Mouse (Mus musculus): ENCODE measurements around the gene Trit1. TPM values are rescaled to one million over a fixed set of nuclear protein-coding genes. Genes with fewer than 3 reads are reported as not detected.
"Not testable (repeated sequence)": the region's sequence is repeated elsewhere in the genome, so short reads cannot be mapped to it uniquely, and the experiment has no call there.

The Trit1 gene
- total RNA-seq (2017) = 14.1 to 23.3 TPM (median 15.6 TPM) in 3 replicates

DNA sequence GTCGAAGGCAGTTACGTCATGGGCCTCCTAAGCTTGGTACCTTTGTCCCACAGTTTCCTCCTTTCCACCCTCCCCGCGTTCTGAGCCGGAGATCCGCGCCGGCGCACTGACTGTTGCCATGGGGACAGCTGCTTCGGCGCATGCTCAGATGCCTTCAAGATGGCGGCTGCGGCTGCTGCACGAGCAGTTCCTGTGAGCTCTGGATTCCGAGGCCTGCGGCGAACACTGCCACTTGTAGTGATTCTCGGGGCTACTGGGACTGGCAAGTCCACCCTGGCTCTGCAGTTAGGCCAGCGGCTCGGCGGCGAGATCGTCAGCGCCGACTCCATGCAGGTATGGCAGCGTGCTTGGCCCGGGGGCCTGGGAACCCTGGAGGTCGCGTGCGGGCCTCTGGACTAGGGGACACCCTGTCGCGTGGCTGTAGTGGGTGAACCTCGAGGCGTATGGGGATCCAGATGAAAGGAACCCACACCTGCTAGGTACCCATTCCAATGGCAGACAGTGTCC lies at the start of gene Trit1:
Trit1 (plus strand) TSS at position 147 of the 507 bp plus-strand sequence.
- ATAC-seq (replicated peaks; ENCODE audit: insufficient number of reproducible peaks, low FRiP score, low TSS enrichment, poor library complexity, severe bottlenecking) = peak; percentile 95

DNA sequence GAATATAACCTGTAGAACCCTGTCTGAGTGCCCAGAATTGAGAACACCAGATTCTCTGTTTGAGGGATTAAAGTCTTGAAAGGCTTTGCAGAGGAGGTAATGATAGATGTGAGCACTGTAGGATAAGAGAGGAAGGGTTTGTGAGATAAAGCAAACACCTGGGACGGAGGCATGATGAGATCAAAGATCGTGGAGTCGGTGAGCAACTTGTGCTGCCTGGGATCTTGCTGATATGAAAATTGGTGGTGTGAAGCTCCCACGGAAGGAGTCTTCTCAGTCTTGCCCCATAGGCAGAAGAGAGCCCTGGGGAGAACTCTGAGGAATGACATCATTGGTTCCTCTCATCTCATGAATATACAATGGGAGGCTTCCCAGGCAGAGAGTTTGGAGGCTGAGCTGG lies 48.3 kb upstream of the Trit1 start:
- ATAC-seq (replicated peaks; ENCODE audit: insufficient number of reproducible peaks, low FRiP score, low TSS enrichment, poor library complexity, severe bottlenecking) = no peak

- no peak for ATAC-seq (replicated peaks; ENCODE audit: insufficient number of reproducible peaks, low FRiP score, low TSS enrichment, poor library complexity, severe bottlenecking)
These were observed 45.2 kb upstream of the Trit1 start for GRCm38 (mm10) chr4:122971191-122971590.

- ATAC-seq (replicated peaks; ENCODE audit: insufficient number of reproducible peaks, low FRiP score, low TSS enrichment, poor library complexity, severe bottlenecking) = no peak
These were observed 44.8 kb upstream of the Trit1 start for GRCm38 (mm10) chr4:122971646-122972045.

GRCm38 (mm10) chr4:122972056-122972455 lies 44.3 kb upstream of the Trit1 start:
- no peak for ATAC-seq (replicated peaks; ENCODE audit: insufficient number of reproducible peaks, low FRiP score, low TSS enrichment, poor library complexity, severe bottlenecking)

DNA sequence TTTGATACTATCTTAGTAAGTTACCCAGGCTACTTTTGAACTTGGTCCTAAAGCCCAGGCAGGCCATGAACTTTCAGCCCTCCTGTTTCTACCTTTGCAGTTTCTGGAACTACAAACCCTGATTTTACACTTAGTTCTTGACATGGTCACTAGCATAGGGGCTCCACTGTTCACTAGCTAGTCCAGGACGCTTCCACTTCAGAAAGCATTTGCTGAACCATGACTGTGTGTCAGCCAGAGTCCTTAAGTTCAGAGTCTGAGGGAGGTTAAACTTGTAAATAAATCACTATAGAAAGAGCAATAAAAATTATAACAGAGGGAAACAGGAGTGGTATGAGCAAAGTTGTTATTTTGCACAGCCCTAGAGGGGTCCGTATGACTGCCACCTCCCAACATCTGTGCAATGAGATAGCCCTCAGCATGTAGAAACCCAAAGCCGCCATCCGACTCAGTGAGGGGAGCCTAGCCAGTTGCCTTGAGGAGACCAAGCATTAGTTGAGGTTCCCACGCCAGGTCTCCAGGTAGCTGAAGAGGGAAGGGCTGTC lies 41.3 kb upstream of the Trit1 start:
- no peak for ATAC-seq (replicated peaks; ENCODE audit: insufficient number of reproducible peaks, low FRiP score, low TSS enrichment, poor library complexity, severe bottlenecking)

DNA sequence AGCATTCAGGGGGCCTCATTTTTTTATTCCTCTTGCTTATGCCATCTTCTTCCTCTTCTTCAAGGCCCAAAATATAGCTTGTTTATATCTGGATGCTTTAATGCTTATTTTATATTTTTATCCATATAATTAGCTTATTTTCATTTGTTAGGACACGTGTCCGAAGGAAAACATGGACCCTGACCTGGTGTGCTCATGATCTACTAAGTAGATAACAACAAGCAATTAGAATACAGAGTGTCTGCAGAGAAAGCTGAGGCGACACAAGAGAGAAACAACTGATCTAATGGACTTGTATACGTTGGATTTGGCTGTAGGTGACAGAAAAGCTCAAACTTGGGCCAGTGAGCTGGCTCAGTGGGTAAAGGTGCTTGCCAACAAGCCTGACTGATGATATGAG lies 39.5 kb upstream of the Trit1 start:
- no peak for ATAC-seq (replicated peaks; ENCODE audit: insufficient number of reproducible peaks, low FRiP score, low TSS enrichment, poor library complexity, severe bottlenecking)

- no peak for ATAC-seq (replicated peaks; ENCODE audit: insufficient number of reproducible peaks, low FRiP score, low TSS enrichment, poor library complexity, severe bottlenecking)
These were observed 37.5 kb upstream of the Trit1 start for GRCm38 (mm10) chr4:122978850-122979249.

DNA sequence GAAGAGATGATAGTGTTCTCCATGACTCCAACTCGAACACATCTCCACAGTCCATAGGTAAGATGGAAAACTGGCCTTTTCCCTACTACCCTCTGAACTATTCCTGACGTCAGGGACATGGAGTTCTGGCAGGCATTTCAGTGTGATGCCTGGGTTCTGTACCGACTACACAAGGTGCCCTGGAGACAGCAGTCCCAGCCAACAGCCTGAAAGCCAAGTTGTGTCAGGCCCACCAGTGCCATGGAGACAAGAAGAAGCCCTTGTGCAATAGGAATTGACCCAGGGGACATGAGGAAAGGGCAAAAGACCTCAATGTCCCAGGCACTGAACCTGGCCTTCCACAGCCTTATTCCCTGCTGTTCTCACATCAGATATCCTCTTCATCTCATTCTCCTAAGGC lies 36.6 kb upstream of the Trit1 start:
- ATAC-seq (replicated peaks; ENCODE audit: insufficient number of reproducible peaks, low FRiP score, low TSS enrichment, poor library complexity, severe bottlenecking) = no peak

DNA sequence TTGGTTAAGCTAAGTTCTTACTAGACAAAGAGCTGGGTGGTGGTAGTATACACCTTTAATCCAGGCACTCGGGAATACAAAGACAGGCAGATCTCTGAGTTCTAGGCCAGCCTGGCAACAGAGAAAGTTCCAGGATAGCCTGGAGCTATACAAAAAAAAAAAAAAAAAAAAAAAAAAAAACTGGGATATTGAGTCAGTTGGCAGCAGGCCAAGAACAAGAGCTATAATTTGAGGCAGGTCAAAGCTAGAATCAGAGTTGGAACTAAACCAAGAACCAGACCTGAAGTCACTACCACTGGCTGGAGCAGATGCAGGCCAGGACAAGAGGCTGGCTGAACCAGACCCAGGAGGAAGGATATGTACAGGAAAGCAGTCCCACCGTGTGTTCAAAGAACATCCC lies 35.7 kb upstream of the Trit1 start:
- ATAC-seq (replicated peaks; ENCODE audit: insufficient number of reproducible peaks, low FRiP score, low TSS enrichment, poor library complexity, severe bottlenecking) = no peak

- ATAC-seq (replicated peaks; ENCODE audit: insufficient number of reproducible peaks, low FRiP score, low TSS enrichment, poor library complexity, severe bottlenecking) = no peak
These were observed 35.2 kb upstream of the Trit1 start for GRCm38 (mm10) chr4:122981238-122981637.

- no peak for ATAC-seq (replicated peaks; ENCODE audit: insufficient number of reproducible peaks, low FRiP score, low TSS enrichment, poor library complexity, severe bottlenecking)
These were observed 34.5 kb upstream of the Trit1 start for GRCm38 (mm10) chr4:122981930-122982329.

GRCm38 (mm10) chr4:122982537-122982936 lies 33.9 kb upstream of the Trit1 start:
- ATAC-seq (replicated peaks; ENCODE audit: insufficient number of reproducible peaks, low FRiP score, low TSS enrichment, poor library complexity, severe bottlenecking) = no peak

GRCm38 (mm10) chr4:122983486-122984261 lies 32.7 kb upstream of the Trit1 start:
- ATAC-seq (replicated peaks; ENCODE audit: insufficient number of reproducible peaks, low FRiP score, low TSS enrichment, poor library complexity, severe bottlenecking) = no peak

- ATAC-seq (replicated peaks; ENCODE audit: insufficient number of reproducible peaks, low FRiP score, low TSS enrichment, poor library complexity, severe bottlenecking) = peak; percentile 87
These were observed 31.3 kb upstream of the Trit1 start for GRCm38 (mm10) chr4:122985110-122985509.

- no peak for ATAC-seq (replicated peaks; ENCODE audit: insufficient number of reproducible peaks, low FRiP score, low TSS enrichment, poor library complexity, severe bottlenecking)
These were observed 29.0 kb upstream of the Trit1 start for GRCm38 (mm10) chr4:122987421-122987820.

- ATAC-seq (replicated peaks; ENCODE audit: insufficient number of reproducible peaks, low FRiP score, low TSS enrichment, poor library complexity, severe bottlenecking) = not testable (repeated sequence)
These were observed 28.4 kb upstream of the Trit1 start for GRCm38 (mm10) chr4:122988004-122988403.

DNA sequence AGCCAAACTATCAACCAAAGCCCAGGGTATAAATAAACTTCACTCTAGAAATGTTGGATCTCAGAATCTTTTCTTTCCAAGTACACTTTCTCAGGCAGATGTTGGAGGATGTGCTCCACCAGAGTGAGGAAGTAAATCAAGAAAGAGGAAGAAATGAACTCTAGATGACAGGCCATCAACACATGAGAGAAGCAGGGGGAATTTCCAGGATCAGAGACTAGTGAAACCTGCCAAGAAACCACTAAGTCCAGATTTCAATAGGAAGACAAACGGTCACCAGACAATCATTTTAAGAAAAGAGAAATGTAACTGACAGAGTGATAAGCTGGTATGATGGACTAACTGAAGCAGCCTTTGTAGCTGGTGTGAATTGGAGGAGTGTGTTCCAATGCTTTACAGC lies 25.2 kb upstream of the Trit1 start:
- ATAC-seq (replicated peaks; ENCODE audit: insufficient number of reproducible peaks, low FRiP score, low TSS enrichment, poor library complexity, severe bottlenecking) = peak; percentile 48

DNA sequence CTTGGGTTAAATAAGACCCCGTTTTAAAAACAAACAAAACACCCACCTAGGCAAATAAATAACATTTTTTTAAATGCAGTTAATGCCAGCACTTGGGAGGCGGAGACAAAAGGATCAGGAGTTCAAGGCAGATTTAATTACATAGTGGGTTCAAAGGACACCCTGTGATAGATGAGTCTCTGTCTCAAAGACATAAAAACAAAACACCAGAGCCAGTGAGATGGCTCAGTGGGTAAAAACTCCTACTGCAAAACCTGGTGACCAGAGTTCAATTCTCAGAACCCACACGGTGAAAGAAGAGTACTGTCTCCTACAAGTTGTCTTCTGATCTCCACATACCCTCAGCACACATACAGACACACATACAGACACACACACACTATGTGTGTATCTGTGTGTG lies 24.1 kb upstream of the Trit1 start:
- ATAC-seq (replicated peaks; ENCODE audit: insufficient number of reproducible peaks, low FRiP score, low TSS enrichment, poor library complexity, severe bottlenecking) = no peak

All from monocyte, adult 5-6 weeks (primary cell).